Mouse (Mus musculus) lung, postnatal 4 days (tissue): ENCODE data around the gene Foxb1.
A peak's percentile ranks its signal among the peaks of the same experiment; 100 is the strongest.

Experiments
- DNase-seq, 2 experiments: peaks; one replicate each; pipeline ENCODE4 v3.0.0; 2021

The Foxb1 gene

GRCm38 (mm10) chr9:69760371-69761301 lies at the start of gene Foxb1:
Gene Foxb1, minus strand, starts transcription at chr9:69760940.
- DNase-seq: no peak

GRCm38 (mm10) chr9:69790562-69790961 lies 29.8 kb upstream of the Foxb1 start:
- DNase-seq: peak in 1 of 2 experiments; percentile 27

GRCm38 (mm10) chr9:69779996-69780395 lies 19.3 kb upstream of the Foxb1 start:
- DNase-seq: no peak

GRCm38 (mm10) chr9:69769949-69770585 lies 9.3 kb upstream of the Foxb1 start:
- no peak for DNase-seq

GRCm38 (mm10) chr9:69769091-69769948 lies 8.6 kb upstream of the Foxb1 start:
- DNase-seq: no peak

GRCm38 (mm10) chr9:69768136-69768875 lies 7.6 kb upstream of the Foxb1 start:
- DNase-seq: no peak

GRCm38 (mm10) chr9:69767421-69767820 lies 6.7 kb upstream of the Foxb1 start:
- DNase-seq: no peak

- no peak for DNase-seq
These were observed 6.2 kb upstream of the Foxb1 start for GRCm38 (mm10) chr9:69766936-69767335.

- DNase-seq: no peak
These were observed 5.6 kb upstream of the Foxb1 start for GRCm38 (mm10) chr9:69766301-69766700.

GRCm38 (mm10) chr9:69765483-69766050 lies 4.8 kb upstream of the Foxb1 start:
- no peak for DNase-seq

GRCm38 (mm10) chr9:69764586-69765482 lies 4.1 kb upstream of the Foxb1 start:
- DNase-seq: no peak

GRCm38 (mm10) chr9:69763681-69764585 lies 3.2 kb upstream of the Foxb1 start:
- DNase-seq: no peak

- DNase-seq: no peak
These were observed 2.0 kb upstream of the Foxb1 start for GRCm38 (mm10) chr9:69762703-69763102.

- no peak for DNase-seq
These were observed 1.5 kb upstream of the Foxb1 start for GRCm38 (mm10) chr9:69762221-69762620.

GRCm38 (mm10) chr9:69761569-69761968 lies 829 bp upstream of the Foxb1 start:
- DNase-seq: no peak

- DNase-seq: peak in 1 of 2 experiments; percentile 22
These were observed 969 bp downstream of the Foxb1 start for GRCm38 (mm10) chr9:69759721-69760221.

GRCm38 (mm10) chr9:69758946-69759615 lies 1.7 kb downstream of the Foxb1 start:
- no peak for DNase-seq

GRCm38 (mm10) chr9:69758506-69758905 lies 2.2 kb downstream of the Foxb1 start:
- no peak for DNase-seq

- no peak for DNase-seq
These were observed 3.5 kb downstream of the Foxb1 start for GRCm38 (mm10) chr9:69757254-69757653.
